Mouse (Mus musculus) cerebellum, adult 11 months (tissue): ENCODE data around the gene Cep41.

Experiments
- DNase-seq: peaks from one replicate; pipeline ENCODE4 v3.0.0; 2022

Gene Cep41

DNA sequence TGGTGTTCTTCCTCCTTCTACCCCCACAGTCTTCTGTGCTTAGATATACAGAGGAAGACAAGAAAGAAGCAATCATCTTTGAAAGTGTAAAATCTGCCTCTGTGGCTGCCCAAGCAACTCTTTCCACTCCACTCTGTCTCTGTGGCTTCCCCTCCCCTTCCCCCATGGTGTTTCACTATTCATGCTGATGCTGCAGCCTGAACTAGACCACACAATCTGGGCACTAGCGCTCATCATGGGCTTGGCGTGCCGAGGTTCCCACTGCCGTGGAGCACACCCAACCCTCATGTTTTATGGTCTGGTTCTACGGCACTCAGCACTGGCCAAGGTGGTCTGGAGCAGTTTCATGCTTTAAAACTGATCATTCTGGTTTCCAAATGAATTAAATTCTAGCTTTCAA lies 21.9 kb downstream of the Cep41 start:
- DNase-seq = no peak

DNA sequence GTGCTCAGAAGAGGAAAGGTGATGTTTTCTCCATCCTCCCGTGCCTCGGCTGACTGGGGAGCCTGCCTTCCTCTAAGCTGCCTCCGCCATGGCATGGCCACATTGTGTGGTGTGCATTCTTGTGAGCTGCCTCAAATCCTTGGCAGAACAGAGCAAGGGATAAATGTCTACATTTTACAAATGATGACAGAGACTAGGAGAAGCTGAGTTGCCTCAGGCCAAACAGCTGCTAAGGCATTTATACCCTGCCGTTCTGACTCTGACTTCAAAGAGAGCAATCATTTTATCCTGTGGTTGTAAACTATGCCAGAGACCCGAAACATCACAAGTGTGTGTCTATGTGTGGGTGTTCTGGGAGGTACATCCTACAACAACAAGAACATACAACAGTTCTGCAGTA lies 26.0 kb downstream of the Cep41 start:
- no peak for DNase-seq

- no peak for DNase-seq
Measured at GRCm38 (mm10) chr6:30666043-30666442, 27.5 kb downstream of the Cep41 start.

DNA sequence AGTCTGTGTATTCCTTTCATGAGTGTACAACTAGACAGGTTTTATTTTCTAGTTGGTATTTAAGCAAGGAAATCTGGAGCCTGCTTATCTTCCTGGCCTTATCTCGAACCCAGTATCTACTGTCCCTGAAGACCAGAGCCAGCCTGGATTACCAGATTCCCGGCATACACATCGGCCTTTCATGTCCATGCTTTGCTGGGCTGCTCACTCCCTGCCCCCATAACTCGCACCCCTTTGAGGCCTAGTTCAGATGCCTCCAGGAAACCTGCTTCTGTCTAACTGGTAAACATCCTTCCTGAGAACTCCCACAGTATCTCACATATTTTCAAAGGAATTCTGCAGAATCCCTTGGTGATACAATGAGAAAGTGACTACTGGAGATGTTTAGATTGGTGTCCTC lies 28.3 kb downstream of the Cep41 start:
- no peak for DNase-seq

DNA sequence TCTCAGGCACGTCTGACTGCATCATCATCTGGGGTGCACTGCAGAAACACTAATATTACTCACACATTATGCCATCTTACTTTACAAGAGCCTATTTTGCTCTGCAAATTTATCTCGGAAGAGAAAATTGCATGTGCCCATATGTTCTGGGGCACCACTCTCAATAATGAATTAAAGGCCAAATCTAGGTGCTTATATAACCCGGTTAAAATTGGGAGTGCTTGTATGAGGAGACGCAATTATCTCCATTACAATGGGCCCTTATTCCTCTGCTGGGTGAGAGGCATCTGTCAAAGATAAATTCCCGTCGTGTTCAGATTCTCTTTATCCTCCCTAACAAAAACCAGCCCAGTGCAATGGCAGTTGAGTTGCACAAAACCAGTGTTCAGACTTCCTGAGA lies 28.8 kb downstream of the Cep41 start:
- no peak for DNase-seq

- no peak for DNase-seq
Measured at GRCm38 (mm10) chr6:30658619-30659018, 34.9 kb downstream of the Cep41 start.

DNA sequence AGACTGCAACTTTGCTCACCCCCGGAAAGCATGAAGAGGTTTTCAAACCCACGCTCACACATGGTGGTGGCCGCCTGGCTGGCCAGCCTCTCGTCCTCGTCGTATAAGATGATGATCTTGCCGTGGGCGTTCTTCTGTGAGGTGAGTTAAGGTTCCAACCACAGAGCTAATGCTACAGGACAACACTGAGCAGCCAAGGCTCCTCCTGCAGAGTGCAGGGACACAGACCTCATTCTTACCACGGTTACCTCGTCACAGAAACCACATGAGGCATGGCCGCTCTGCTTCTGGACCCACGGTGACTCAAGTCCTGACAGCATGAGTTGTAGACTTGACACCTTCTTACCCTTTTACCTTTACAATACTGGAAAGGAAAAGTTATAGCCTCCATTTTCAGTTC lies 36.3 kb downstream of the Cep41 start:
- no peak for DNase-seq

DNA sequence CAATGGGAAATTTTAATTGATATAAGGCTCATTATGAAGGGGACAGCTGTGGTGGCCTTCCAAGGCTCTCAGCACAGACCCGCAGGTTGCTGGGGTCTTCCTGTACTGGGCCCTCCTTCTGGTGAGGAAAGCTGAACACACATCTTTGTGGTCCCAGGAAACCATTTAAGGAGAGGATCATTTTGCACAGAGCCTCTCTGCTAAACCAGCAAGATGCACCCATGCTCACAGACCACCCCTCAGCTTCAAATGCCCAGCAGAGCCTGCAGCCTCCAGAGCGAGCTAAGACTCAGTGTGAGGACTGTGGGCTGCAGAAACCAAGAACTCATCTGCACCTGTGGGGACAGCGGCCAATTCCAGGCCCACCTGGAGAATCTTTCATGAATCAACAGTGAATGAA lies 38.6 kb downstream of the Cep41 start:
- DNase-seq = no peak

- DNase-seq = no peak
Measured at GRCm38 (mm10) chr6:30654402-30654859, 39.1 kb downstream of the Cep41 start.

DNA sequence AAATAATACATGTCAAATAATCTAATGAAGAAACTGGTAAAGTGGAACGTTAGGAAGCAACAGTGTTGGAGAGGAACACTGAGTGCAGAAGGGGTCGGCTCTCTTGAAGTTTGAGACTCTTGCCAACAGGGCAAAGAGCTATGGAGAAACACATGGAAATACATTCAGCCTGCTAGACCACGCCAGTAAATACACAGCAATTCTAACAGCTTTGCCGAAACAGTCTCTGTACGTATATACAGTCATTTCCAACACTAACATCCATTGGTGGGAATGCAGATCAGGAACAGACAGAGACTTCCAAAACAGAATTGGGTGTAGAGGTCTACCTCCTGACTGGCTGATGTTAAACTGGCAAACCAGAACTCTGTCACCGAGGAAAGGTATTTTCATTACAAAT lies 40.0 kb downstream of the Cep41 start:
- no peak for DNase-seq

- DNase-seq = no peak
Measured at GRCm38 (mm10) chr6:30652425-30653188, 40.9 kb downstream of the Cep41 start.

DNA sequence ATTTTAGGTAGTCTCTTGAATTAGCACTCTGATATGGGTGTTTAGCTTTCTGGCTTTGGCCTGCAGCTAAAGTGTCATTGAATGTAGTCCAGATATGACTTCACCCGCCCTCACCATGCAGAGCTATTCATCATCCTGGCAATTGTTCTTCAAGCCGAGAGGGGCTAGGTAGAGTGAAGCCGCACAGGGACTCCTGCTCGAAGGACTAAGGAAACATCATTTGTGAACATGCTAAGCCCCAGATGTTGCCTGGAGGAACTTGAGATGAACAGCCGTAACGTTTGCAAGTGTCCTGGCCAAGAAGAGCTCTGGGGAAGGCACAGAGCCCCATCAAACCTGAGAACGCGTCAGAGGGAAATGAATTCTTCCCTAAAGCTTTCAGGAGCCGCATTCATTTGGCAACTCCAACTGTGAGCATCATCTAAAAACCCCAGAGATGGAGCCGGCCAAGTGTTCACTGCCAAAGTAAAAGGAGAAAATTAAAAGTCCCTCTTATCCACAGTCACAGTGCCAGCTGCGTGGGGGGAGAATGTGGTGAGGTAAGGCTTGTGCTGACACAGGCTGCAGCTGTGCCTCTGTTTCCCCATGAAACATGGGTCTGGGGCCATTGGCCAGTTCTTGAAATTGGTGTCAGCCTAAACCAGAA lies 43.8 kb downstream of the Cep41 start:
- DNase-seq = no peak

DNA sequence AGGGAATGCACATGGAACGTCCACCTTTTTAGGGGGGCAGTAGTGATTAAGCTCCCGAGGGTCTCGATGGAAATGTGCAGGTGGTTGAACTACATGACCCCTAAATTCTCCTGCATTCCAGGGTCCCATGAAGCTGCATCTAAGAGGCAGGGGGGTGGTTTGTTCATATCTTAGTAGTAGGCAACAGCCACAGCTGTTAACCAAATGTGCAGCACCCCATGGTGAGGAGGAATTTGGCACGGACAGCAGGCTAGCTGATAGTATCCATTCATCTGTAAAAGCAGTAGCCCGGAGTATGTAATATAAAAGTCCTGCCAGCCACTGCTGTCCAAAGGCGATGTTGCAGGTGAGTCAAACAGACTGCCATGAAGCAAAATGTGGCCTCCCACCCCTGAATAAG lies 48.2 kb downstream of the Cep41 start:
- no peak for DNase-seq

DNA sequence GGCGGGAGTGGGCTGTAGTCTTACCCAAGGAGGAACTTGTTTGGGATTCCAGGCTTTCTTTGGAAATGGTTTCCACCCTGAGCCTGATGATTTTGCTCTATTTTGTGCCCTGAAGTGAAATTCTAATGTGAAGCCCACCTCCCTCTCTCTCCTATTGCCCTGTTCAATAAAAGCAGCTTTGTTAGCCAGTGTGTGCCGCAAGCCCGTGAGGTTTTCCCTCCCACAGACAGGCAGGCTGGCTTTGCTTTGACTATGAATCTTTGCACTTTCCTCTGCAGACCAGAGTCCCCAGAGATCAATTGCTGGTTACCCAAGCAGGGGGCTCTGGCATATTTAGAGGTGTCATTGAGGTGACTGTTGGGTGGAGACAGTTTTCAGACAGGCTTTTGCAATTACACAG lies 49.1 kb downstream of the Cep41 start:
- no peak for DNase-seq

DNA sequence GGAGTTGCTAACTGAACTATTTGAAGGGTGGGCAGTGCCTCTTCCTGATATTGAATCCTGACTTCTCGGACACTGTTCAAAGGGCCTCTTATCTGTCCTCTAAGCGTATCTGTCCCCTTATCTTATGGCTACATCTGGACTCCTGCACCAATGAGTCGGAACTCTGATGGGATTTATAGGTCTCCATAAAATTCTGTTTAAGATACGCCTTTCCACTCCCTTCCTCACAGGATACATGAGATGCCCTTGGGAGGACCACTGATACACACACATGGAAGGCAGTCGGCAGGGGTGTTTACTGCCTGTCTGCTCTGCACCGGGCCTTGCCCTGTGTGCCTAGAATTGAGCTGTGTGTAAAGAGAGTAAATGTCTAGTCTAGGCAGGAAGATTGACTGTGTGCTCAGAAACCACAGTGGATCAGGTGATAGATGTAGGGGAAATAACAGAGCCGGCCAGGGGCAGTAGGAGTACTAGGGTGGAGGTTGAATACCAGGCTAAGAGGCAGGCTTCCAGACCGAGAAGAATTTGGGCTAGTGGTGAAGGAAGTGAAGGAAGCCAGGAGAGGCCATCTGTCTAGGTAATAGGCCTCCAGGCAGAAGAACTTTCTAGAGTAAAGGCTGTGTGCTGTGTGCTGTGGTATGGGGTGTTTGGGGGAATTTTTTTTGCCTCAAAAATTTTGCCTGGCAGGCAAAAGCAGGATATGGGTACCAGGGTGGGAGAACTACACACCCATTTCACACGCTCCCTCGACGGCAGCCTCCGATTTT lies 49.7 kb downstream of the Cep41 start:
- no peak for DNase-seq

GRCm38 (mm10) chr6:30638674-30639268 lies 54.8 kb downstream of the Cep41 start, which contains the start of gene Cpa1:
TSS of gene Cpa1 (plus strand) at chr6:30639218.
- DNase-seq = no peak

DNA sequence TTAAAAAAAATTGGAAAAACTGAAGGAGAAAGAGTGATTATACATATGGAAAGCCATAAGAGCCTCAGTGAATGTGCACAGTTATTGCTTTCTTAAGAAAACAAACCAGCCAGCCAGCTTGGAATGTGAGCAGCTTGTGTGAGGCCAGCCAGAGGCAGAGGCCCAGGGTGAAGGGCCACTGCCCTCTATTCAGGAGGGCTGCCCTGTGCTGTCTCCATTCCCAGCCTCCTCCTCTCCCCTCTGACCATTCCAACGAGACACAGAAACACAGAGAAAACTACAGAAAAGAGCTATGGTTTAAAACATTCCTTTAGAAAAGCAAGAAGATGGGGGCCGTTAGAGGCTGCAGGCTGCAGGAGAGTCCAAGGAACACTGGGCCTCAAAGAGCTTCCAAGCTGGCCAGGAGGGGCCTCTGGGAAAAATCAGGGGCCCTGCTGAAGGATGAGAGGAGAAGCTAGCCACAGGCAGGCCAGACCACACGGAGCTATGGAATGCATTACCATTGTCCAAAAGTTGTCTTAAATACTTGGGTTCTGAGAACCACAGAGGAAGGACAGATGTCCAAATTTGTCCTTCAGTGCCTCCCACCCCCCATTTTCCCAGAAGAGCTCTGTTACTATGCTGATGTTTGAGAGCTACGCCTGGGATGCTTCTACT lies 57.2 kb downstream of the Cep41 start:
- no peak for DNase-seq

- no peak for DNase-seq
Measured at GRCm38 (mm10) chr6:30635361-30635862, 58.1 kb downstream of the Cep41 start.

- no peak for DNase-seq
Measured at GRCm38 (mm10) chr6:30629989-30630388, 63.6 kb downstream of the Cep41 start.

DNA sequence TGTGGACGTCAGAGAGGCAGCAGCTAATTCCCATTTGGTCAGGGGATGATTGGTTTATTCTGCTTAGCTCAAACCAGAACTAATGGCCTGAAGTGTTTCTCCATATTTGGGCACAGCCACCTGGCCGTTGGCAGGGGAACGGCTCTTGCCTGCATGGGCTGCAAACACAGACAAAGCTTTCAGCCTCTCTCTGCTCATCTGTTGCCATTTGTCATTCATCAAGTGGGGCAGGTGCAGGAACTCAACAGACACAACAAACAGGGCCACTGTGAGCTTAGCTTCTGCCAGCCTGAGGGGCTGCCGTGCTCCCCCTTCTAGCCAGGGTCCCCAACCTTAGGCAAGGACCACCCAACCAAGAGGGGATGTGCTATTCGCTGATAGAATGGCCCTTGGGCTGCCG lies 65.4 kb downstream of the Cep41 start:
- DNase-seq = no peak

- DNase-seq = no peak
Measured at GRCm38 (mm10) chr6:30624763-30625162, 68.8 kb downstream of the Cep41 start.

- no peak for DNase-seq
Measured at GRCm38 (mm10) chr6:30621986-30622389, 71.6 kb downstream of the Cep41 start.

DNA sequence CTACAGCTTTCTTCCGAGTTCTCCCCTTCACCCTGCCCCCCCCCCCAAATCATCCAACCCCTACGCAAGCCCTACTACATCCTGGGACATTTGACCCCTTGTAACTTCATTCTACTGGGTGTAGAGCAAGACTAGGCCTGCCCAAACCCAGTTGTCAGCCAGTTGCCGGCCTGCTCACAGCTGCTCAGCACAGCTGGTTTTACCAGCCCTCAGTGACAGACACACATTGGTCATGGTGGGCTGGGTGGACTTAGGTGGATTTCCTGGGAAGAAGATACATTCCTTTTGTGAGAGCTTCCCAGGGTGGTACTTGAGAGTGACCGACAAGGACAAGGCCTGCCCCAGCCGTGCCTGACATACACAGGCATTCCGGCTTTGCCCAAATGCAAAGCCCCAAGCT lies 72.6 kb downstream of the Cep41 start:
- no peak for DNase-seq
